In genomic region chr10:3534445-3534844, GRCm38 (mm10) we compare ENCODE assay signal across 7 mouse cellular contexts. TPM values are rescaled to one million over a fixed set of nuclear protein-coding genes. Genes with fewer than 3 reads are reported as not detected.
DNase-seq lines count a peak whose midpoint lies in the region; ATAC-seq and TF ChIP-seq lines count a peak whose summit lies in the region.

No protein-coding gene starts in this region.

- ATAC-seq in forebrain, embryonic 16.5 days, result peak; percentile 32
- 0 out of 2 replicates have a peak, but pooled peaks have one; percentile 37 for ATAC-seq in lung, embryonic 16.5 days (ENCODE audit: low read depth)

- peak overlapping the region; percentile 51 for H3K9ac ChIP-seq in forebrain, embryonic 16.5 days (replicated peaks; ENCODE audit: low read depth, low read length)
- H3K9ac ChIP-seq in lung, embryonic 16.5 days (ENCODE audit: low read length), result no peak overlapping the region

- H3K27ac ChIP-seq in thymus, adult 2 months (ENCODE audit: control insufficient read depth, insufficient read depth, low read length), result no peak overlapping the region
- no peak overlapping the region for H3K27ac ChIP-seq in forebrain, embryonic 16.5 days (ENCODE audit: low read length)
- H3K27ac ChIP-seq in kidney, adult 2 months (ENCODE audit: insufficient read depth, low read depth, low read length), result no peak overlapping the region
- no peak overlapping the region for H3K27ac ChIP-seq in lung, embryonic 16.5 days (ENCODE audit: low read length)
- H3K27ac ChIP-seq in small intestine, adult 2 months (ENCODE audit: insufficient read depth, low read depth, low read length), result no peak overlapping the region

- H3K36me3 ChIP-seq in thymus, adult 2 months (ENCODE audit: control insufficient read depth, insufficient read depth, low read length), result no peaks in the 10 kb centered on the region
- no peaks in the 10 kb centered on the region for H3K36me3 ChIP-seq in forebrain, embryonic 16.5 days (ENCODE audit: control insufficient read depth, insufficient read depth)
- no peaks in the 10 kb centered on the region for H3K36me3 ChIP-seq in kidney, adult 2 months (ENCODE audit: control insufficient read depth, insufficient read depth, low read length)
- no peaks in the 10 kb centered on the region for H3K36me3 ChIP-seq in lung, embryonic 16.5 days (ENCODE audit: control insufficient read depth, insufficient read depth, low read length)
- no peaks in the 10 kb centered on the region for H3K36me3 ChIP-seq in small intestine, adult 2 months (ENCODE audit: control insufficient read depth, insufficient read depth, low read length)

- 8% methylated on average over 7 of the region's 7 CpGs for WGBS in thymus, adult 2 months
- 1% methylated on average over 7 of the region's 7 CpGs for WGBS in forebrain, embryonic 16.5 days
- WGBS in kidney, adult 2 months, result 2% methylated on average over 7 of the region's 7 CpGs
- 3% methylated on average over 7 of the region's 7 CpGs for WGBS in lung, embryonic 16.5 days
- 3% methylated on average over 7 of the region's 7 CpGs for WGBS in small intestine, adult 2 months

- peak overlapping the region; percentile 61 for H3K4me2 ChIP-seq in forebrain, embryonic 16.5 days (ENCODE audit: low read length)
- H3K4me2 ChIP-seq in lung, embryonic 16.5 days (ENCODE audit: low read depth, low read length), result peak overlapping the region; percentile 55

- H3K27me3 ChIP-seq in thymus, adult 2 months (ENCODE audit: control insufficient read depth, insufficient read depth, low read length), result no peaks in the 10 kb centered on the region
- H3K27me3 ChIP-seq in forebrain, embryonic 16.5 days (replicated peaks; ENCODE audit: control insufficient read depth, insufficient read depth, low read length), result no peaks in the 10 kb centered on the region; the same call in 1 of the 2 replicates
- H3K27me3 ChIP-seq in kidney, adult 2 months (replicated peaks; ENCODE audit: control insufficient read depth, insufficient read depth, low read length), result no peaks in the 10 kb centered on the region
- H3K27me3 ChIP-seq in lung, embryonic 16.5 days (ENCODE audit: control insufficient read depth, insufficient read depth, low read depth, low read length), result no peaks in the 10 kb centered on the region; the same call in 1 of the 2 replicates
- no peaks in the 10 kb centered on the region for H3K27me3 ChIP-seq in small intestine, adult 2 months (ENCODE audit: control insufficient read depth, insufficient read depth, low read length)

- TF ChIP-seq CTCF in thymus, adult 2 months (IDR thresholded peaks at IDR 0.05; ENCODE audit: borderline replicate concordance, control insufficient read depth, extremely low read depth, insufficient read depth, low read length, poor library complexity), result no peak
- TF ChIP-seq CTCF in kidney, adult 2 months (conservative IDR thresholded peaks at IDR 0.05; ENCODE audit: insufficient read depth, insufficient read length, low read depth, low read length), result 0 out of 2 replicates have a peak, but pooled peaks have one; percentile 11
- TF ChIP-seq CTCF in small intestine, adult 2 months (IDR thresholded peaks at IDR 0.05; ENCODE audit: extremely low read depth, insufficient read length, insufficient replicate concordance, low read depth, low read length), result peak; percentile 56; the same call in 1 of the 2 replicates

- peaks cover 3% of the 10 kb centered on the region; the same call in 1 of the 2 replicates for H3K4me1 ChIP-seq in thymus, adult 2 months (replicated peaks; ENCODE audit: control insufficient read depth, insufficient read depth, low read length)
- H3K4me1 ChIP-seq in forebrain, embryonic 16.5 days (replicated peaks; ENCODE audit: control insufficient read depth, insufficient read depth, low read length), result peaks cover 8% of the 10 kb centered on the region; the same call in 1 of the 2 replicates
- peaks cover 2% of the 10 kb centered on the region; the same call in 1 of the 2 replicates for H3K4me1 ChIP-seq in kidney, adult 2 months (ENCODE audit: control insufficient read depth, insufficient read depth, low read length)
- H3K4me1 ChIP-seq in lung, embryonic 16.5 days (replicated peaks; ENCODE audit: control insufficient read depth, insufficient read depth, low read length), result peaks cover 3% of the 10 kb centered on the region; the same call in 1 of the 2 replicates
- no peaks in the 10 kb centered on the region for H3K4me1 ChIP-seq in small intestine, adult 2 months (ENCODE audit: control insufficient read depth, insufficient read depth, insufficient read length, low read length)

- peak; percentile 34 for DNase-seq in thymus, adult 2 months
- DNase-seq in thymus, adult 18-20 months, result no peak
- peak; percentile 20 for DNase-seq in c-Kit-positive CD71-negative TER-119-negative erythroid progenitor cells, embryonic 14.5 days (ENCODE audit: low read depth)
- peak; percentile 52 for DNase-seq in kidney, adult 2 months

- no peak for TF ChIP-seq POLR2A in thymus, adult 2 months (IDR thresholded peaks at IDR 0.05; ENCODE audit: control insufficient read depth, extremely low read depth, insufficient read depth, low read length, poor library complexity)
- no peak for TF ChIP-seq POLR2A in kidney, adult 2 months (IDR thresholded peaks at IDR 0.05; ENCODE audit: low read depth, low read length)
- no peak for TF ChIP-seq POLR2A in small intestine, adult 2 months (IDR thresholded peaks at IDR 0.05; ENCODE audit: low read depth, low read length)

- H3K4me3 ChIP-seq in thymus, adult 2 months (ENCODE audit: control insufficient read depth, insufficient read depth, low read length), result no peak overlapping the region
- H3K4me3 ChIP-seq in forebrain, embryonic 16.5 days (replicated peaks; ENCODE audit: low read length), result peak overlapping the region; percentile 26; the same call in 1 of the 2 replicates
- no peak overlapping the region for H3K4me3 ChIP-seq in kidney, adult 2 months (ENCODE audit: insufficient read depth, low read depth, low read length)
- H3K4me3 ChIP-seq in lung, embryonic 16.5 days (ENCODE audit: low read length), result 0 out of 2 replicates have a peak overlapping the region, but pooled peaks have one; percentile 19
- no peak overlapping the region for H3K4me3 ChIP-seq in small intestine, adult 2 months (ENCODE audit: low read depth, low read length)

- H3K9me3 ChIP-seq in forebrain, embryonic 16.5 days (ENCODE audit: control insufficient read depth, low read length), result no peaks in the 10 kb centered on the region
- H3K9me3 ChIP-seq in lung, embryonic 16.5 days (ENCODE audit: control insufficient read depth, low read length), result no peaks in the 10 kb centered on the region

RNA-seq across cellular contexts. Expression of gene Iyd, which starts 5.6 kb away (rescaled TPM):
- 0.13 and 0.22 TPM in 2 replicates for polyA plus RNA-seq in thymus, adult 2 months (2012; rRNA removed)
- 0.15 and 0.22 TPM in 2 replicates for polyA plus RNA-seq in forebrain, embryonic 16.5 days (2015; fragmentation: Nextera tagmentation; extraction: Ambion mirVana)
- 28.1 and 30.7 TPM in 2 replicates for polyA plus RNA-seq in kidney, adult 2 months (2012; rRNA removed)
- 2.2 and 4.4 TPM in 2 replicates for polyA plus RNA-seq in lung, embryonic 16.5 days (2015; fragmentation: Nextera tagmentation; extraction: Ambion mirVana)
- polyA plus RNA-seq in small intestine, adult 2 months (2012; rRNA removed), result 4.3 and 5.2 TPM in 2 replicates

Comparison
In these comparisons a context has a peak if more than half of its experiments do, and no peak if none do; other contexts are left out.
1. DNase-seq: peak in thymus, adult 2 months (single experiment), c-Kit-positive CD71-negative TER-119-negative erythroid progenitor cells, embryonic 14.5 days (single experiment) and kidney, adult 2 months (single experiment); none in thymus, adult 18-20 months (0 of 2).
2. H3K4me3 ChIP-seq: peak in forebrain, embryonic 16.5 days (single experiment) and lung, embryonic 16.5 days (single experiment); none in thymus, adult 2 months (single experiment), kidney, adult 2 months (single experiment) and small intestine, adult 2 months (single experiment).